Mouse (Mus musculus) hindbrain, embryonic 13.5 days (tissue): Measurements from ENCODE around the gene Sox18. TPM values are rescaled to one million over a fixed set of nuclear protein-coding genes. Genes with fewer than 3 reads are reported as not detected.

Experiments used
- ATAC-seq: fragments of 200-750 bp; cut with Nextera tagmentation; 2 replicates; pipeline ENCODE4 v1.8.0; 2017; ENCODE audit warnings: moderate TSS enrichment; ENCODE audit not compliant: low FRiP score
- H3K27ac ChIP-seq: fragments of 300-500 bp; sonication (generic); 2 replicates; pipeline ENCODE4 v1.5.1; 2015; ENCODE audit warnings: inconsistent platforms, mild to moderate bottlenecking, moderate library complexity
- H3K27me3 ChIP-seq: fragments of 300-500 bp; sonication (generic); 2 replicates; pipeline ENCODE4 v1.6.1; 2015; ENCODE audit warnings: mild to moderate bottlenecking, inconsistent platforms
- H3K36me3 ChIP-seq: fragments of 300-500 bp; sonication (generic); 2 replicates; pipeline ENCODE4 v1.6.1; 2015; ENCODE audit warnings: mild to moderate bottlenecking, inconsistent platforms
- H3K4me1 ChIP-seq: fragments of 300-500 bp; sonication (generic); replicated peaks from 2 replicates; pipeline ENCODE4 v1.6.1; 2015; ENCODE audit warnings: inconsistent platforms
- H3K4me2 ChIP-seq: fragments of 300-500 bp; sonication (generic); 2 replicates; pipeline ENCODE4 v1.6.1; 2015; ENCODE audit warnings: inconsistent platforms, mild to moderate bottlenecking, moderate library complexity
- H3K4me3 ChIP-seq: fragments of 300-500 bp; sonication (generic); 2 replicates; pipeline ENCODE4 v1.5.1; 2015; ENCODE audit warnings: mild to moderate bottlenecking, inconsistent platforms
- H3K9ac ChIP-seq: fragments of 300-500 bp; sonication (generic); 2 replicates; pipeline ENCODE4 v1.6.1; 2015; ENCODE audit warnings: mild to moderate bottlenecking, inconsistent platforms
- H3K9me3 ChIP-seq: fragments of 300-500 bp; sonication (generic); 2 replicates; pipeline ENCODE4 v1.6.1; 2016; ENCODE audit warnings: inconsistent platforms
- WGBS: fragments of 180-500 bp; shearing (Covaris S2); methylation state at CpG from one replicate; pipeline ENCODE4 v1.1.7; 2015; 5-methylcytosine and 5-hydroxymethylcytosine counted together
- polyA plus RNA-seq: library from polyadenylated mRNA; unstranded; fragments of >200 nt; fragmentation: Nextera tagmentation; extraction: Ambion mirVana; gene quantifications from 2 replicates; pipeline ENCODE4 v1.2.1, GENCODE M21; 2015

Sox18 gene
- 19.1 and 20.2 TPM in 2 replicates for polyA plus RNA-seq

DNA sequence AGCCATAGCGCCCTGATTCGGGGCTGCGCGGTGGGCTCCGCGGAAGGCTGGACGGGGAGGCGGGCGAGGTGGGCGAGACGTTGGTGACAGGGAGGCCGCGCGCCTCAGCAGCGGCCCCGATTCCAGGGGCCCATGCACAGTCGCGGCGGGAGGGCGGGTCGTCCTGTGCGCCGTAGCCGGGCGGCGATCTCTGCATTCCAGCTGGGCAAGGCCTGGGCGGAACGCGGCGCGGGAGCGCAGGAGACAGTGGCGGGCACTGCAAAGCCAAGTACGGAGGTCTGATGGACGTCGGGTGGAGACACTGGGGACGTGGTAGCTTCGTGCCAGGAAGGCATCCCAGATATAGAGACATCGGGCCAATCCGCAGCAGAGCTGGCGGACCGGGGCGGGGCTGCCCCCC lies at the start of gene Sox18:
TSS of gene Sox18 (minus strand) at position 315 of the 400 bp plus-strand sequence.
- 0 out of 2 replicates have a peak, but pooled peaks have one; percentile 37 for ATAC-seq
- H3K4me2 ChIP-seq, result peak within 1 kb of the TSS; percentile 66
- H3K9ac ChIP-seq, result peak within 1 kb of the TSS; percentile 67
- H3K4me1 ChIP-seq, result peaks cover 45% of the 10 kb centered on the region
- no peaks in the 10 kb centered on the region for H3K36me3 ChIP-seq
- H3K27ac ChIP-seq, result no peak within 1 kb of the TSS
- peak within 1 kb of the TSS; percentile 45 for H3K4me3 ChIP-seq
- no peaks in the 10 kb centered on the region for H3K9me3 ChIP-seq
- under 1% methylated on average over 42 of the region's 43 CpGs for WGBS
- peaks cover 71% of the 10 kb centered on the region for H3K27me3 ChIP-seq

GRCm38 (mm10) chr2:181721200-181721599 lies 49.8 kb upstream of the Sox18 start:
- Histone ChIP-seq H3K4me3 (no peak overlapping the region), H3K27ac (no peak overlapping the region), H3K9ac (no peak overlapping the region), H3K9me3 (no peaks in the 10 kb centered on the region), H3K4me2 (no peak overlapping the region), H3K27me3 (no peaks in the 10 kb centered on the region), H3K36me3 (peaks cover 56% of the 10 kb centered on the region), H3K4me1 (peaks cover 40% of the 10 kb centered on the region)
- ATAC-seq, result no peak

- H3K9me3 ChIP-seq, result no peaks in the 10 kb centered on the region
- no peak for ATAC-seq
- no peak overlapping the region for H3K4me3 ChIP-seq
- no peak overlapping the region for H3K4me2 ChIP-seq
- WGBS, result 23% methylated on average over 3 of the region's 3 CpGs
- H3K27ac ChIP-seq, result no peak overlapping the region
- H3K9ac ChIP-seq, result no peak overlapping the region
- H3K4me1 ChIP-seq, result peaks cover 48% of the 10 kb centered on the region
- H3K27me3 ChIP-seq, result no peaks in the 10 kb centered on the region
- H3K36me3 ChIP-seq, result peaks cover 50% of the 10 kb centered on the region
Observed at GRCm38 (mm10) chr2:181720061-181720460, 48.6 kb upstream of the Sox18 start.

- no peak for ATAC-seq
- 46% methylated on average over 3 of the region's 3 CpGs for WGBS
- H3K36me3 ChIP-seq, result peaks cover 31% of the 10 kb centered on the region
- 0 out of 2 replicates have a peak overlapping the region, but pooled peaks have one; percentile 55 for H3K9ac ChIP-seq
- H3K4me2 ChIP-seq, result peak overlapping the region; percentile 88
- H3K27me3 ChIP-seq, result no peaks in the 10 kb centered on the region
- peak overlapping the region; percentile 55 for H3K4me3 ChIP-seq
- H3K9me3 ChIP-seq, result no peaks in the 10 kb centered on the region
- no peak overlapping the region; the same call in 1 of the 2 replicates for H3K27ac ChIP-seq
- peaks cover 63% of the 10 kb centered on the region for H3K4me1 ChIP-seq
Observed at GRCm38 (mm10) chr2:181716991-181717390, 45.6 kb upstream of the Sox18 start.

GRCm38 (mm10) chr2:181715382-181715781 lies 43.9 kb upstream of the Sox18 start:
- peaks cover 59% of the 10 kb centered on the region for H3K4me1 ChIP-seq

GRCm38 (mm10) chr2:181714903-181715326 lies 43.5 kb upstream of the Sox18 start, which contains the start of gene Oprl1:
Gene Oprl1, plus strand, starts transcription at chr2:181715016.
- peaks cover 54% of the 10 kb centered on the region for H3K4me1 ChIP-seq
- H3K9ac ChIP-seq, result peak within 1 kb of the TSS; percentile 83
- WGBS, result 2% methylated on average over 7 of the region's 7 CpGs
- ATAC-seq, result peak; percentile 80
- peak within 1 kb of the TSS; percentile 88 for H3K4me2 ChIP-seq
- H3K36me3 ChIP-seq, result peaks cover 19% of the 10 kb centered on the region
- peak within 1 kb of the TSS; percentile 55 for H3K4me3 ChIP-seq
- H3K27ac ChIP-seq, result peak within 1 kb of the TSS; percentile 96
- H3K9me3 ChIP-seq, result no peaks in the 10 kb centered on the region
- H3K27me3 ChIP-seq, result no peaks in the 10 kb centered on the region

More at GRCm38 (mm10) chr2:181715382-181715781, 43.9 kb upstream of the Sox18 start:
- Histone ChIP-seq H3K36me3 (peaks cover 24% of the 10 kb centered on the region), H3K9me3 (no peaks in the 10 kb centered on the region), H3K27me3 (no peaks in the 10 kb centered on the region), H3K4me2 (peak overlapping the region; percentile 88), H3K9ac (peak overlapping the region; percentile 83), H3K4me3 (peak overlapping the region; percentile 55), H3K27ac (peak overlapping the region; percentile 96)
- WGBS, result 56% methylated on average over 3 of the region's 3 CpGs
- ATAC-seq, result peak; percentile 54

- WGBS, result 53% methylated on average over 1 of the region's 1 CpGs
- Histone ChIP-seq H3K27ac (peak overlapping the region; percentile 96), H3K4me3 (0 out of 2 replicates have a peak overlapping the region, but pooled peaks have one; percentile 5), H3K4me2 (peak overlapping the region; percentile 88), H3K4me1 (peaks cover 49% of the 10 kb centered on the region), H3K9me3 (no peaks in the 10 kb centered on the region), H3K27me3 (no peaks in the 10 kb centered on the region), H3K9ac (peak overlapping the region; percentile 83), H3K36me3 (peaks cover 7% of the 10 kb centered on the region)
- ATAC-seq, result peak; percentile 71
Observed at GRCm38 (mm10) chr2:181713749-181714148, 42.3 kb upstream of the Sox18 start.

DNA sequence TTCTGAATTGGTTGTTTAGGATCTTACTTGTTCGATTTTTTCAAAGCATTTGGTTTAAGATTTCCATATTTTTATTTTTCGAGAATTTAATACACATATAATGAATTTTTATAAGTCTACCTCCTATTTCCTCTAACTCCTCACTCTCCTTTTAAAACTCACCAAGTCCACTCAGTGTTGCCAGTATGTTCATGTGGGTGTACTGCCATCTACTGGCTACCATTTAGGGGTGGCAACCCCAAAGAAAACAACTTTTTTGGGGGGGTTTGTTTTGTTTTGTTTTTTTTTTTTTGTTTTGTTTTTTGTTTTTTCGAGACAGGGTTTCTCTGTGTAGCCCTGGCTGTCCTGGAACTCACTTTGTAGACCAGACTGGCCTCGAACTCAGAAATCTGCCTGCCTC lies 35.2 kb upstream of the Sox18 start:
- Histone ChIP-seq H3K36me3 (no peaks in the 10 kb centered on the region), H3K27me3 (no peaks in the 10 kb centered on the region), H3K4me3 (no peak overlapping the region), H3K4me1 (no peaks in the 10 kb centered on the region), H3K9ac (no peak overlapping the region), H3K4me2 (no peak overlapping the region), H3K27ac (no peak overlapping the region), H3K9me3 (no peaks in the 10 kb centered on the region)
- no peak for ATAC-seq
- 45% methylated on average over 4 of the region's 4 CpGs for WGBS

- no peak within 1 kb of the TSS for H3K9ac ChIP-seq
- H3K36me3 ChIP-seq, result no peaks in the 10 kb centered on the region
- peaks cover 6% of the 10 kb centered on the region; the same call in 1 of the 2 replicates for H3K27me3 ChIP-seq
- ATAC-seq, result no peak
- H3K27ac ChIP-seq, result no peak within 1 kb of the TSS
- H3K4me2 ChIP-seq, result no peak within 1 kb of the TSS
- H3K4me1 ChIP-seq, result peaks cover 7% of the 10 kb centered on the region
- no peaks in the 10 kb centered on the region for H3K9me3 ChIP-seq
- H3K4me3 ChIP-seq, result no peak within 1 kb of the TSS
- 47% methylated on average over 5 of the region's 5 CpGs for WGBS
Observed at GRCm38 (mm10) chr2:181698241-181698640, 26.8 kb upstream of the Sox18 start, which contains the start of gene Lkaaear1. Gene Lkaaear1, minus strand, starts transcription at chr2:181698442.

GRCm38 (mm10) chr2:181696801-181697420 lies 25.5 kb upstream of the Sox18 start:
- ATAC-seq, result no peak
- WGBS, result 78% methylated on average over 33 of the region's 33 CpGs
- Histone ChIP-seq H3K9ac (no peak overlapping the region), H3K4me3 (no peak overlapping the region), H3K27ac (no peak overlapping the region), H3K36me3 (no peaks in the 10 kb centered on the region), H3K27me3 (peaks cover 6% of the 10 kb centered on the region; the same call in 1 of the 2 replicates), H3K4me2 (no peak overlapping the region), H3K9me3 (no peaks in the 10 kb centered on the region), H3K4me1 (peaks cover 17% of the 10 kb centered on the region)

DNA sequence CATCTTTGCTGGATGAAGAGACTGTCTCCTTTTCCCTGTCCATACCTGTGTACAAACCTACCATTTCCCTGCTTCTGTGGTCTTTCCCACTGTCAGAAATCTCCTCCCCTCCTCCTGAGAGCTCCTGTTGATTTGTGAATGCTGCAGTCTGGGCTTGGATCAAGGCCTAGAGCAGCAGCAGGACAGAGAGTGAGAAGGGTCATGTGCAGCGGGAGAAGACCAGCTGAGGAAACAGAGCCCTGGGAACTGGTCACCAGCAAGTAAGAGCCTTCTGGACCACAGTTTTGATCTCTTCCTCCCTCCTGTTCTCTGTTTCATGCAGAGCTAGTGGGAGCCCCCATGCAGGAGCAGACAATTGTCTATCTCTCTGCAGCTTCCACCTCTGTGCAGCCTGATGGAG lies 24.3 kb upstream of the Sox18 start:
- no peak for ATAC-seq
- Histone ChIP-seq H3K4me2 (no peak overlapping the region), H3K9ac (no peak overlapping the region), H3K9me3 (no peaks in the 10 kb centered on the region), H3K27ac (no peak overlapping the region), H3K27me3 (peaks cover 6% of the 10 kb centered on the region; the same call in 1 of the 2 replicates), H3K4me3 (no peak overlapping the region), H3K4me1 (peaks cover 17% of the 10 kb centered on the region), H3K36me3 (0 out of 2 replicates have a peak, but pooled peaks cover 3% of the 10 kb centered on the region)
- WGBS, result 64% methylated on average over 1 of the region's 1 CpGs

- peaks cover 9% of the 10 kb centered on the region; the same call in 1 of the 2 replicates for H3K36me3 ChIP-seq
- H3K27me3 ChIP-seq, result peaks cover 6% of the 10 kb centered on the region; the same call in 1 of the 2 replicates
- peak overlapping the region; percentile 93; the same call in 1 of the 2 replicates for H3K4me2 ChIP-seq
- peaks cover 22% of the 10 kb centered on the region for H3K4me1 ChIP-seq
- WGBS, result 89% methylated on average over 3 of the region's 3 CpGs
- H3K9me3 ChIP-seq, result no peaks in the 10 kb centered on the region
- no peak overlapping the region for H3K9ac ChIP-seq
- peak overlapping the region; percentile 66; the same call in 1 of the 2 replicates for H3K4me3 ChIP-seq
- no peak overlapping the region for H3K27ac ChIP-seq
- ATAC-seq, result no peak
Observed at GRCm38 (mm10) chr2:181694581-181694980, 23.1 kb upstream of the Sox18 start.
